Mouse (Mus musculus) layer of hippocampus, postnatal 10 days (tissue): Measurements from ENCODE around the gene Nyap2. TPM values are rescaled to one million over a fixed set of nuclear protein-coding genes. Genes with fewer than 3 reads are reported as not detected.
"Not testable (repeated sequence)": the region's sequence is repeated elsewhere in the genome, so short reads cannot be mapped to it uniquely, and the experiment has no call there.

Source experiments
- DNase-seq, 2 experiments: peaks; one replicate each; pipeline ENCODE4 v3.0.0; 2021; ENCODE audit warnings: low spot score in 2 of 2
- total RNA-seq, 2 experiments: library from RNA; stranded (reverse); gene quantifications; 2 replicates each; pipeline ENCODE4 v1.2.3; 2021

Gene Nyap2
- total RNA-seq, 2 experiments from 2014 or later = 36.1 to 36.5 TPM

GRCm38 (mm10) chr1:81173303-81173702 is 96.6 kb downstream of the Nyap2 start:
- no peak for DNase-seq

- DNase-seq = no peak
Observed at GRCm38 (mm10) chr1:81179725-81180124, 103.0 kb downstream of the Nyap2 start.

- no peak for DNase-seq
Observed at GRCm38 (mm10) chr1:81180686-81181085, 103.9 kb downstream of the Nyap2 start.

- no peak for DNase-seq
Observed at GRCm38 (mm10) chr1:81209536-81209935, 132.8 kb downstream of the Nyap2 start.

GRCm38 (mm10) chr1:81211491-81211890 is 134.7 kb downstream of the Nyap2 start:
- DNase-seq = no peak

GRCm38 (mm10) chr1:81219790-81220189 is 143.0 kb downstream of the Nyap2 start:
- no peak for DNase-seq

DNA sequence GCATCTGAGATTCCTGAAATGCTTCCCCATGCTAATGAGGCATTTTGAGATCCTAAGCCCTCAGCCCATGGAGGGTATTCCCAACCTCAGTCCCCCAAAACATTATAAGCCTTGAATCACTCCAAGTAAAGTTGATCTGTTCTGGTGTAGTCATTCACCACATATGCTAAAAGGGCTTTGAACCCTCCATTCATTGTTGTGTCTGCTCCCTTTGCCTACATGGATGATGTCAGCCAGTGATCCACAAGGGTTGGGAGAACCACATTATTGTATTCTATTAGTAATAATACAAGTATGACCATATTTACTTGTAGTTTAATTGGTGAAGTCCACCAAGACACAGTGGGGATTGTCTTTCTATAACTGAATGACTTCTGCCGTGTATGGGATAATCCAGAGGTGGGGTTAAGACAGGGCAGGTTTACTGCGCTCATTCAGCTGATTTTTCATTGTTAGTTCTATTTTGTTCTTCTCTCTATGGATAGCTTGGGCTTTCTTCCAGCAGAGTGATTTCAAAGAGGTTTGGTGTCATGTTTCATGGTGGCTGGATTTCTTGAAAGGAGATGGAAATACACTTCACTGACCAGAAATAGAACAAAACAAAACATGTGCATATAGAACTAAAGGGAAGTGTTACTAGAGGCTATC is 155.1 kb downstream of the Nyap2 start:
- no peak for DNase-seq

DNA sequence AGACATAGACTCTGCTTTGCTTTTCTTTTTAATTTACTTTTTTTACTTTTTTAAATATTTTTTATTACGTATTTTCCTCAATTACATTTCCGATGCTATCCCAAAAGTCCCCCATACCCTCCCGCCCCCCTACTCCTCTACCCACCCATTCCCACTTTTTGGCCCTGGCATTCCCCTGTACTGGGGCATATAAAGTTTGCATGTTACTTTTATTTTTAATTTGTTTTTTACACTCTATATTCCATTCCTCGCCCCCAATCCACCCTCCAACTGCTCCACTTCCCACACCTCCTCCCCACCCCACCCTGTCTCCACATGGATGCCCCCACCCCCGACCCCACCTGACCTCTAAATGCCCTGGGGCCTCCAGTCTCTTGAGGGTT is 155.6 kb downstream of the Nyap2 start:
- DNase-seq = not testable (repeated sequence)

- DNase-seq = no peak
Observed at GRCm38 (mm10) chr1:81248447-81249205, 171.9 kb downstream of the Nyap2 start.

DNA sequence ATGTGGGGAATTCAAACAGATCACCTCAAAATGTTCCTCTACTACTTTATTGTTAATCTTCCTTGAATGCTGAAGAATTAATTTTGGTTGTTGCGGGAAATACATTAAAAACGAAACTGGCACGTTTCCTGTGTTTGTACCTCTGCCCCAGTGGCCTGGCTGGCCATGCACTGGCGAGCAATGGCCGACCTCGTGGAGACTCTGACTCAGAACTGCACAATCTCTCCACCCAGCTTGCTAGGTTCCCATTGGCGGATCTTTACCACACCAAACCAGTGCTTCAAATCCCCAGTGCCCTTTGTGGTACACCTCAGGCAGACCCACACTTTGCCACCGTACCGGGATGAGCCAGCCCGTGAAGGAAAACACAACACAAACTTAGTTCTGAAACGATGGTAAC is 173.3 kb downstream of the Nyap2 start:
- no peak for DNase-seq

DNA sequence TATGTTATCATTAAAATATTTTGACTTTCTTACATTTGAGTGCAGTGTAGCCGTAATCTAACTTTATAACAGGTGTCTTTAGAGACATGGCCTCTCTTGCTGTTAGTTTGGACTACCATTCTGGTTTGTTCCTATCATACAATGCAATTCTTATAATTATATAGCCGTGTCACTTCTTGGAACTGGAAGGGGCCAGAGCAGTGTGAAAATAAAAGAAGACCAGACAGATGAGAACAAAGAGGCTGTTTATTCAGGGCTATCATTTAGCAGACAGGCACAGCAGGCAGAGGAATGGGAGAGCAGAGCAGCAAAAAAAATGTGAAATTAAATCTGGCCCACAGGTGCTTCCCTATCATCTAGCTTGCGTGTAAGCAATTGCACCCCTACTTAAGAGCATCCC is 189.7 kb downstream of the Nyap2 start:
- no peak for DNase-seq

GRCm38 (mm10) chr1:81280978-81281377 is 204.2 kb downstream of the Nyap2 start:
- DNase-seq = peak; percentile 8 to 27

- no peak for DNase-seq
Observed at GRCm38 (mm10) chr1:81285633-81286032, 208.9 kb downstream of the Nyap2 start.

GRCm38 (mm10) chr1:81287088-81287487 is 210.3 kb downstream of the Nyap2 start:
- peak; percentile 10 to 18 for DNase-seq

DNA sequence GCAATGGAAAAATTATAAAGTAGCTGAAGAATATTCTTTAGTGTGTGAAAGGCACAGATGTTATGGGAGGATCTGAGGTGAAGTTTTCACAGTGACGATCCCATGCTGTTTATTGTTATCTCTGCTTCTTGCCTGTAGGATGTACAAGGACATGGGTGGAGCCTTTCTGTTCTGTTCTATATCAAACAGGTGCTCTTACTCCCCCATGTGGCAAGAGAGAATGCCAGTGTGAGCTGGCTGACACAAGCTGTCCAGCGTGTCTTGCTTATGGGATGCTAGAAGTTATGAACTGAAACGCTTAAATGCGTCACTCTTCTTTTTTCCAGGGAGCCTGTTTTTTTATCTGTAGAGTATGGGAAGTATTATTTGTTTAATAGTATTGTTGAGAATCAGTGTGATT is 224.0 kb downstream of the Nyap2 start:
- peak in 1 of 2 experiments; percentile 23 for DNase-seq

GRCm38 (mm10) chr1:81301661-81302060 is 224.9 kb downstream of the Nyap2 start:
- peak; percentile 52 to 68 for DNase-seq

DNA sequence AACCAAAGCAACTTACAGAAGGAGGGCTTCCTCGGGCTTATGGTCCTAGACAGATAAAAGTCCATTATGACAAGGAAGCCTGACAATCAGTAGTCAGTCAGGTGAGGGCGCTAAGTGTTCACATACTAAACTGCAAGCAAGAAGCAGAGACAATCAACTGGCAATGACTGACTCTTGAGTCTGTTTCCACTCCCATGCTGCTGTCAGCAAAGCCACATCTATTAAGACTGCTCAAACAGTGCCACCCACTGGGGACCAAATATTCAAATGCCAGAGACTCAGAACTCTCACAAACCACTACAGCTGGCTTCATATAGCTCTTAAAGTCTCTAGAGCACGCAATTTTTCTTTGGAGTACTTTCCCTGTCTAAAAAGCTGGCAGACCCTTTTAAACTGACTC is 226.6 kb downstream of the Nyap2 start:
- DNase-seq = no peak

- no peak for DNase-seq
Observed at GRCm38 (mm10) chr1:81307407-81307806, 230.7 kb downstream of the Nyap2 start.

DNA sequence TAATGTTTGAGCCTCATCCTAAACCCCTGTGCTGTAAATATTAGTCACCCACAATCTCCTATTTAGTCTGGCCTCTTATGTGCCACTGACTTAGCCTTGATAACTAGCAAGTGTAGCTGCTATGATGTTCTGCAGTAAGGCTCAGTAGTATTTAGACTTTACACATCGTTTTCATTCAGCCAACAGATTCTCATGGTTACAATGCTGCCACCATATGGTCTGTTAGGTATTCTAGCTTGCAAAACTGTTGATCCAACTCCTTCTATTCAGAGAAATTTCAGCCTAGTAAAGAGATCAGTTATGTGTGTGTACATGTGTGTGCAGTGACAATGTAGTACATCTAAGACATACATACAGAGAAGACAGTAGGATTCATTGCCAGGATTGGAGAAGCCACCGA is 231.2 kb downstream of the Nyap2 start:
- DNase-seq = no peak

DNA sequence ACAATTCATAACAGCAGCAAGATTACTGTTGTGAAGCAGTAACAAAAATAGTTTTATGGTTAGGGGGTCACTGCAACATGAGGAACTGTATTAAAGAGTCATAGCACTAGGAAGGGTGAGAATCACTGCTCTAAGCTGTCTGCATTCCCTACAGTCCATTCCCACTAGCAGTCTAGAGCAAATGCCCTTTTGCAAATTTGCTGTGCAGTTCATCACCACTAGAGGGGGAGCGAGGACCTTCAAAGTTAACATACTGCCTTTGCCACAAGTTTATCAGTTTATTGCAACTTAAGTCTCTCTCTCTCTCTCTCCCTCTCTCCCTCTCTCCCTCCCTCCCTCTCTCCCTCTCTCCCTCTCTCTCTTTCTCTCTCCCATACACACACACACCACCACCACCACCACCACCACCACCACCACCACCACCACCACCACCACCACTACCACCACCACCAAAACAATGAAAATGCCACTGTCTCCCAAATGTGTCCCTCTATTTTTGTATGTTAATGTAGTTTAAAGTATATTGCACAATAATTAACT is 233.4 kb downstream of the Nyap2 start:
- DNase-seq = peak; percentile 79 to 82

GRCm38 (mm10) chr1:81316403-81316994 is 239.7 kb downstream of the Nyap2 start:
- peak; percentile 82 to 87 for DNase-seq

- peak; percentile 15 to 28 for DNase-seq
Observed at GRCm38 (mm10) chr1:81316995-81317413, 240.3 kb downstream of the Nyap2 start.
